Mouse (Mus musculus): ENCODE measurements around the gene Prokr2. TPM values are rescaled to one million over a fixed set of nuclear protein-coding genes. Genes with fewer than 3 reads are reported as not detected.

Gene Prokr2
- polyA plus RNA-seq, 1 experiment = 5.7 TPM

GRCm38 (mm10) chr2:132384511-132385193, 595 bp downstream of the Prokr2 start:
- no peak for TF ChIP-seq POLR2A (IDR thresholded peaks at IDR 0.05; ENCODE audit: borderline replicate concordance, extremely low read depth, insufficient read depth, insufficient read length, poor library complexity, severe bottlenecking)
- TF ChIP-seq CTCF (IDR thresholded peaks at IDR 0.05; ENCODE audit: borderline replicate concordance, extremely low read depth, insufficient read depth, insufficient read length) = no peak

GRCm38 (mm10) chr2:132382308-132382707, 2.9 kb downstream of the Prokr2 start:
- DNase-seq (ENCODE audit: low read depth) = no peak
- TF ChIP-seq POLR2A (IDR thresholded peaks at IDR 0.05; ENCODE audit: borderline replicate concordance, extremely low read depth, insufficient read depth, insufficient read length, poor library complexity, severe bottlenecking) (no peak), CTCF (IDR thresholded peaks at IDR 0.05; ENCODE audit: borderline replicate concordance, extremely low read depth, insufficient read depth, insufficient read length) (no peak)

More at GRCm38 (mm10) chr2:132384511-132385193, 595 bp downstream of the Prokr2 start:
- DNase-seq (ENCODE audit: low read depth) = peak; percentile 45

DNA sequence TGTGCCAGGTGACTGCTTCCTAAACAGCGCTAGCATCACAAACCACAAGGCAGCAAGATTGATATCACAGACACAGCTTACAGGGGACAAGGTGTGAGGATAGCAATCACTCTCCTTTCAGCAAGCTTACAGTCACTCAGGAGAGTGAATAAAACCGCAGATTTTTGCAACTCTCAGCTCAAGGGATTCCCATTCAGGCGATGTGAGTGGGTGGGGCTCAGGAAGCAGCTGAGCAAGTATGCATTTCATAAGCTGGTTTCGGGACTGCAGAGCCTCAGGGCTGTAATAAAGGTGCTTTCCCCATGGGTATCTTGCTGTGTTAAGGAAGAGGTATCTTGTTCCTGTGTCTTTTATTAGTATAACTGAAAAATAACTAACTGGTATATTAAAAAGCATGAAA, 5.6 kb downstream of the Prokr2 start:
- TF ChIP-seq CTCF (IDR thresholded peaks at IDR 0.05; ENCODE audit: borderline replicate concordance, extremely low read depth, insufficient read depth, insufficient read length) (no peak), POLR2A (IDR thresholded peaks at IDR 0.05; ENCODE audit: borderline replicate concordance, extremely low read depth, insufficient read depth, insufficient read length, poor library complexity, severe bottlenecking) (no peak)
- DNase-seq (ENCODE audit: low read depth) = no peak

- no peak for DNase-seq (ENCODE audit: low read depth)
- TF ChIP-seq CTCF (IDR thresholded peaks at IDR 0.05; ENCODE audit: borderline replicate concordance, extremely low read depth, insufficient read depth, insufficient read length) = no peak
- TF ChIP-seq POLR2A (IDR thresholded peaks at IDR 0.05; ENCODE audit: borderline replicate concordance, extremely low read depth, insufficient read depth, insufficient read length, poor library complexity, severe bottlenecking) = no peak
Measured at GRCm38 (mm10) chr2:132378602-132379150, 6.6 kb downstream of the Prokr2 start.

DNA sequence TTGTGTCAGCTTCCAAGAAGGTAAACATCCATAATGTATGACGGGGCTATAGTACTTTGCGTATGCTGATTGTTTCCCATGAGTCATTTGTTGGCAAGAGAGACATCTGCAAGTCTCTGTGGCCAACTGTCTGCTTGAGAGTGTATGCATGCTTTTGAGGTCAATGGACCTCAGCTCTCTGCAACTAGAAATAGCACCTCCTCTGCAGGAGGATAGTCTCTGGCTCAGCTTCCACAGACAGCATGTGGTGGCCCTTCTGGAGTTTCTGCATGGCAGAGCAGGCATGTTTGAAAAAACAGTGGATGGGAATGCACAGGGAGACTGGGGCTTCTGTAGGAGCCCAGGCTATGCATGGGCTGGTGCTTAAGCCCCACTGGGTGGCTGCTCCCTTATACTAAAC, 7.8 kb downstream of the Prokr2 start:
- TF ChIP-seq POLR2A (IDR thresholded peaks at IDR 0.05; ENCODE audit: borderline replicate concordance, extremely low read depth, insufficient read depth, insufficient read length, poor library complexity, severe bottlenecking) (no peak), CTCF (IDR thresholded peaks at IDR 0.05; ENCODE audit: borderline replicate concordance, extremely low read depth, insufficient read depth, insufficient read length) (no peak)
- DNase-seq (ENCODE audit: low read depth) = peak; percentile 36

DNA sequence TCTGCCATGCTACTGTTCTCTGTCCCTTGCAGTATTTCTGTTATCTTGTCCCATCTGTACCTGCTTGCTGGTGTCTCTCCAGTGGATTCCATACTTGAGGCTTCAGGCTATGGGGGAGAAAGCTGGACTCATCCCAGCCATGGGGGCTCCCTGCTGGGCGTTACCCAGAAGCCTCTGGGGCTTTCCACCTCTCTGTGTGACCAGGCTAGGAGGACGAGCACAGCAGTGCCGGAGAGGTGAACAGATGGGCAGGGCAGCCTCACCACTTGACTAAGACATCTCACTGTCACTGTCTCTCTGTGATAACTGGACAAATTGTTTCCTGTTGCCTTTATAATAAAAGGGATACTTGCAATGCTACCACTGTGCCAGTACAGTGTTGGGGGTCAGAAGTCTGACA, 9.5 kb downstream of the Prokr2 start:
- TF ChIP-seq CTCF (IDR thresholded peaks at IDR 0.05; ENCODE audit: borderline replicate concordance, extremely low read depth, insufficient read depth, insufficient read length) (no peak), POLR2A (IDR thresholded peaks at IDR 0.05; ENCODE audit: borderline replicate concordance, extremely low read depth, insufficient read depth, insufficient read length, poor library complexity, severe bottlenecking) (no peak)
- no peak for DNase-seq (ENCODE audit: low read depth)

DNA sequence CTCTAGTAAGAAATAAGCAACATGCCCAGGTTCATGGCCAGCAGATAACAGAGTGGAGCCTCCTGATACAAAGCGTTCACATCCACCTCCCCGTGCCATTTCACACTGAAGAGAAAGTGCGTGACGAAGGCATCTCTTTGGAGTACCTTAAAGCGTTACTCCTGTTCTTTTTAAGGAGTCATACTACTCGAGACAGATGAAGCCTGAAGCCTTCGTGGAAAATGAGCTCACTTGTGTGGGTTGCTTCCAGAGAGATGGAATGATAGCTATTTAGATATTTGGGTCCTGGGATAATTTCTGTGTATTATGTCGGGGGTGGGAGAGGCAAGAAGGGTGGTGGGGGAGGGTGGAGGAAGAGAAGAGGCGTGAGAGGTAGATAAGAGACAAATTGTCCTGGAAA, 10.1 kb downstream of the Prokr2 start:
- DNase-seq (ENCODE audit: low read depth) = no peak
- no peak for TF ChIP-seq POLR2A (IDR thresholded peaks at IDR 0.05; ENCODE audit: borderline replicate concordance, extremely low read depth, insufficient read depth, insufficient read length, poor library complexity, severe bottlenecking)
- TF ChIP-seq CTCF (IDR thresholded peaks at IDR 0.05; ENCODE audit: borderline replicate concordance, extremely low read depth, insufficient read depth, insufficient read length) = no peak

DNA sequence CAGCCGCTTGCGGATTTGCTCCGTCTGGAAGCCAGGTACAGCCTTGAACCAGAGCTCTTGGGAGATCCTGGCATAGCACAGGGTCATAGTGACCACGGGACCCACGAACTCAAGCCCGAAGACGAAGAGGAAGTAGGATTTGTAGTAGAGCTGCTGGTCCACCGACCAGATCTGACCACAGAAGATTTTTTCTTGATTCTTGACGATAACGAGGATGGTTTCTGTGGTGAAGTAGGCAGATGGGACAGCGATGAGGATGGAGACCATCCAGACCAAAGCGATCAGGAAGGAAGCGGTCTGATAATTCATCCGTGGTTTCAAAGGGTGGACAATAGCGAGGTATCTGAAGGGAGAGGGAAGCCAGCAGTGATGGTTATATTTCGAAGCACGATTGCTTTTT, 11.5 kb downstream of the Prokr2 start:
- TF ChIP-seq POLR2A (IDR thresholded peaks at IDR 0.05; ENCODE audit: borderline replicate concordance, extremely low read depth, insufficient read depth, insufficient read length, poor library complexity, severe bottlenecking) (no peak), CTCF (IDR thresholded peaks at IDR 0.05; ENCODE audit: borderline replicate concordance, extremely low read depth, insufficient read depth, insufficient read length) (no peak)
- no peak for DNase-seq (ENCODE audit: low read depth)

GRCm38 (mm10) chr2:132368433-132368832, 16.8 kb downstream of the Prokr2 start:
- DNase-seq (ENCODE audit: low read depth) = no peak
- TF ChIP-seq POLR2A (IDR thresholded peaks at IDR 0.05; ENCODE audit: borderline replicate concordance, extremely low read depth, insufficient read depth, insufficient read length, poor library complexity, severe bottlenecking) (no peak), CTCF (IDR thresholded peaks at IDR 0.05; ENCODE audit: borderline replicate concordance, extremely low read depth, insufficient read depth, insufficient read length) (no peak)

GRCm38 (mm10) chr2:132343846-132344245, 41.4 kb downstream of the Prokr2 start:
- peak; percentile 7 for DNase-seq (ENCODE audit: low read depth)
- no peak for TF ChIP-seq POLR2A (IDR thresholded peaks at IDR 0.05; ENCODE audit: borderline replicate concordance, extremely low read depth, insufficient read depth, insufficient read length, poor library complexity, severe bottlenecking)
- no peak for TF ChIP-seq CTCF (IDR thresholded peaks at IDR 0.05; ENCODE audit: borderline replicate concordance, extremely low read depth, insufficient read depth, insufficient read length)

DNA sequence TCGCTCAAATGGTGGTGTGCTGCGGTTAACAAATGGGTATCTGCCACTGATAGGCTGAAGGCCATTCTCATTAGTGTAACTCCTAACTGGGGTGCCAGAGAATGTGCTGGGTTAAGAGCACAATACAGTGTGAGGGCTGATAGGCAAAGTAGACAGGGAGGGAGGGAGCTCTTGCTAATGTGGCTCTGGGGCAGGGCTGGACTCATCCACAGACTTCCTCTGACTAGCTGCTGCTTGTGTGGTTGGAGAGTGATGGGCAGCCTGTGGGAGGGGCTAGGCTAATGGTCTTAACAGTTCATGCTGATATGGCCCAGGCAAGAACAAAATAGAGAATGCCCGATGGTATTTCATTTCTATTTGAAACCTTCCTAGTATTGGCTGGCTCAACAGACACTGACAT, 44.0 kb downstream of the Prokr2 start:
- no peak for TF ChIP-seq POLR2A (IDR thresholded peaks at IDR 0.05; ENCODE audit: borderline replicate concordance, extremely low read depth, insufficient read depth, insufficient read length, poor library complexity, severe bottlenecking)
- TF ChIP-seq CTCF (IDR thresholded peaks at IDR 0.05; ENCODE audit: borderline replicate concordance, extremely low read depth, insufficient read depth, insufficient read length) = no peak
- no peak for DNase-seq (ENCODE audit: low read depth)

GRCm38 (mm10) chr2:132340350-132340749, 44.9 kb downstream of the Prokr2 start:
- no peak for DNase-seq (ENCODE audit: low read depth)
- TF ChIP-seq POLR2A (IDR thresholded peaks at IDR 0.05; ENCODE audit: borderline replicate concordance, extremely low read depth, insufficient read depth, insufficient read length, poor library complexity, severe bottlenecking) = no peak
